Mouse (Mus musculus) kidney, embryonic 14.5 days (tissue): ENCODE measurements around the gene Myo1h. TPM values are rescaled to one million over a fixed set of nuclear protein-coding genes. Genes with fewer than 3 reads are reported as not detected.

Source experiments
- ATAC-seq: fragments of 200-750 bp; cut with Nextera tagmentation; 2 replicates; pipeline ENCODE4 v1.8.0; 2017; ENCODE audit warnings: moderate number of reproducible peaks, mild to moderate bottlenecking, moderate TSS enrichment, moderate library complexity; ENCODE audit not compliant: low FRiP score, low TSS enrichment
- H3K27ac ChIP-seq: fragments of 300-500 bp; sonication (generic); 2 replicates; pipeline ENCODE4 v1.5.1; 2014; ENCODE audit warnings: low read depth, mild to moderate bottlenecking, low read length, moderate library complexity, mixed read lengths
- H3K27me3 ChIP-seq: fragments of 300-500 bp; sonication (generic); 2 replicates; pipeline ENCODE4 v1.6.1; 2014; ENCODE audit warnings: mild to moderate bottlenecking, low read length; ENCODE audit not compliant: control insufficient read depth, insufficient read depth
- H3K36me3 ChIP-seq: fragments of 300-500 bp; sonication (generic); 2 replicates; pipeline ENCODE4 v1.6.1; 2014; ENCODE audit warnings: low read length, mixed read lengths; ENCODE audit not compliant: control insufficient read depth, insufficient read depth
- H3K4me1 ChIP-seq: fragments of 300-500 bp; sonication (generic); 2 replicates; pipeline ENCODE4 v1.6.1; 2014; ENCODE audit warnings: low read length, mixed read lengths; ENCODE audit not compliant: control insufficient read depth, insufficient read depth
- H3K4me2 ChIP-seq: fragments of 300-500 bp; sonication (generic); replicated peaks from 2 replicates; pipeline ENCODE4 v1.6.1; 2014; ENCODE audit warnings: low read depth, mild to moderate bottlenecking, low read length
- H3K4me3 ChIP-seq: fragments of 300-500 bp; sonication (generic); 2 replicates; pipeline ENCODE4 v1.5.1; 2014; ENCODE audit warnings: mild to moderate bottlenecking, low read length
- H3K9ac ChIP-seq: fragments of 300-500 bp; sonication (generic); 2 replicates; pipeline ENCODE4 v1.6.1; 2014; ENCODE audit warnings: low read depth, mild to moderate bottlenecking, low read length, moderate library complexity
- H3K9me3 ChIP-seq: fragments of 300-500 bp; sonication (generic); 2 replicates; pipeline ENCODE4 v1.6.1; 2016; ENCODE audit warnings: low read length; ENCODE audit not compliant: control insufficient read depth
- WGBS: fragments of 180-500 bp; shearing (Covaris S2); extraction: QIAGEN DNeasy Blood & Tissue Kit; methylation state at CpG from one replicate; pipeline ENCODE4 v1.1.7; 2014; 5-methylcytosine and 5-hydroxymethylcytosine counted together
- polyA plus RNA-seq: library from polyadenylated mRNA; unstranded; fragments of >200 nt; fragmentation: Nextera tagmentation; extraction: Ambion mirVana; gene quantifications from 2 replicates; pipeline ENCODE4 v1.2.1, GENCODE M21; 2014

Myo1h gene
- polyA plus RNA-seq, 1 experiment from 2014 or later: 1.8 TPM

- Histone ChIP-seq H3K27ac (no peak overlapping the region), H3K36me3 (no peaks in the 10 kb centered on the region), H3K4me3 (no peak overlapping the region), H3K9ac (no peak overlapping the region), H3K9me3 (no peaks in the 10 kb centered on the region), H3K4me1 (peaks cover 7% of the 10 kb centered on the region), H3K4me2 (no peak overlapping the region), H3K27me3 (peaks cover 32% of the 10 kb centered on the region)
- no peak for ATAC-seq
- WGBS: 52% methylated on average over 7 of the region's 7 CpGs
Measured at GRCm38 (mm10) chr5:114269499-114269898, 19.5 kb upstream of the Myo1h start.

GRCm38 (mm10) chr5:114269984-114270383 is 19.0 kb upstream of the Myo1h start:
- ATAC-seq: no peak
- Histone ChIP-seq H3K9me3 (no peaks in the 10 kb centered on the region), H3K4me3 (no peak overlapping the region), H3K27me3 (peaks cover 37% of the 10 kb centered on the region), H3K27ac (no peak overlapping the region), H3K4me1 (peaks cover 7% of the 10 kb centered on the region), H3K36me3 (no peaks in the 10 kb centered on the region), H3K9ac (no peak overlapping the region), H3K4me2 (no peak overlapping the region)
- 11% methylated on average over 12 of the region's 12 CpGs for WGBS

- peak; percentile 56; the same call in 1 of the 2 replicates for ATAC-seq
- H3K4me2 ChIP-seq: peak within 1 kb of the TSS; percentile 67
- H3K9ac ChIP-seq: peak within 1 kb of the TSS; percentile 7; the same call in 1 of the 2 replicates
- WGBS: under 1% methylated on average over 32 of the region's 56 CpGs
- H3K4me3 ChIP-seq: peak within 1 kb of the TSS; percentile 34
- H3K4me1 ChIP-seq: peaks cover 7% of the 10 kb centered on the region
- H3K27ac ChIP-seq: no peak within 1 kb of the TSS
- H3K27me3 ChIP-seq: peaks cover 68% of the 10 kb centered on the region
- no peaks in the 10 kb centered on the region for H3K36me3 ChIP-seq
- H3K9me3 ChIP-seq: no peaks in the 10 kb centered on the region
Measured at GRCm38 (mm10) chr5:114273693-114274402, 15.1 kb upstream of the Myo1h start, which contains the start of gene Foxn4. TSS of gene Foxn4 (minus strand) at chr5:114273807.

- Histone ChIP-seq H3K4me2 (no peak overlapping the region), H3K36me3 (no peaks in the 10 kb centered on the region), H3K4me1 (peaks cover 7% of the 10 kb centered on the region), H3K9ac (no peak overlapping the region), H3K4me3 (no peak overlapping the region), H3K9me3 (no peaks in the 10 kb centered on the region), H3K27ac (no peak overlapping the region), H3K27me3 (peaks cover 68% of the 10 kb centered on the region)
- 19% methylated on average over 8 of the region's 8 CpGs for WGBS
- ATAC-seq: no peak
Measured at GRCm38 (mm10) chr5:114275339-114275738, 13.6 kb upstream of the Myo1h start.

- H3K9me3 ChIP-seq: no peaks in the 10 kb centered on the region
- no peaks in the 10 kb centered on the region for H3K36me3 ChIP-seq
- WGBS: 26% methylated on average over 16 of the region's 16 CpGs
- no peak overlapping the region for H3K9ac ChIP-seq
- no peak overlapping the region for H3K27ac ChIP-seq
- H3K4me1 ChIP-seq: peaks cover 7% of the 10 kb centered on the region
- no peak for ATAC-seq
- H3K4me3 ChIP-seq: no peak overlapping the region
- peaks cover 68% of the 10 kb centered on the region for H3K27me3 ChIP-seq
- no peak overlapping the region for H3K4me2 ChIP-seq
Measured at GRCm38 (mm10) chr5:114275991-114276390, 13.0 kb upstream of the Myo1h start.

- Histone ChIP-seq H3K9me3 (no peaks in the 10 kb centered on the region), H3K27ac (no peak overlapping the region), H3K36me3 (no peaks in the 10 kb centered on the region), H3K4me2 (no peak overlapping the region), H3K9ac (no peak overlapping the region), H3K4me3 (no peak overlapping the region), H3K4me1 (no peaks in the 10 kb centered on the region), H3K27me3 (peaks cover 36% of the 10 kb centered on the region)
- no peak for ATAC-seq
- 59% methylated on average over 12 of the region's 12 CpGs for WGBS
Measured at GRCm38 (mm10) chr5:114279382-114280143, 9.4 kb upstream of the Myo1h start.

GRCm38 (mm10) chr5:114282346-114282745 is 6.6 kb upstream of the Myo1h start:
- WGBS: 52% methylated on average over 6 of the region's 6 CpGs
- Histone ChIP-seq H3K4me2 (no peak overlapping the region), H3K4me3 (no peak overlapping the region), H3K27ac (no peak overlapping the region), H3K9ac (no peak overlapping the region), H3K4me1 (no peaks in the 10 kb centered on the region), H3K27me3 (peaks cover 8% of the 10 kb centered on the region; the same call in 1 of the 2 replicates), H3K36me3 (no peaks in the 10 kb centered on the region), H3K9me3 (no peaks in the 10 kb centered on the region)
- ATAC-seq: no peak

- Histone ChIP-seq H3K36me3 (no peaks in the 10 kb centered on the region), H3K4me1 (no peaks in the 10 kb centered on the region), H3K27ac (no peak overlapping the region), H3K4me3 (no peak overlapping the region), H3K9ac (no peak overlapping the region), H3K27me3 (peaks cover 4% of the 10 kb centered on the region; the same call in 1 of the 2 replicates), H3K9me3 (no peaks in the 10 kb centered on the region), H3K4me2 (no peak overlapping the region)
- no peak for ATAC-seq
- WGBS: 70% methylated on average over 13 of the region's 13 CpGs
Measured at GRCm38 (mm10) chr5:114284604-114285397, 4.2 kb upstream of the Myo1h start.
